Mouse (Mus musculus) bone marrow macrophage, adult 2 months (primary cell): Measurements from ENCODE around the gene Krtap5-5.

Experiments used
- CTCF ChIP-seq: IDR thresholded peaks from 2 replicates; pipeline ENCODE4 v1.5.1; 2012; ENCODE audit warnings: low read depth, mild to moderate bottlenecking, low read length, moderate library complexity
- POLR2A ChIP-seq: IDR thresholded peaks from 2 replicates; pipeline ENCODE4 v1.6.1; 2012; ENCODE audit warnings: mild to moderate bottlenecking, low read depth, low read length, borderline replicate concordance

DNA sequence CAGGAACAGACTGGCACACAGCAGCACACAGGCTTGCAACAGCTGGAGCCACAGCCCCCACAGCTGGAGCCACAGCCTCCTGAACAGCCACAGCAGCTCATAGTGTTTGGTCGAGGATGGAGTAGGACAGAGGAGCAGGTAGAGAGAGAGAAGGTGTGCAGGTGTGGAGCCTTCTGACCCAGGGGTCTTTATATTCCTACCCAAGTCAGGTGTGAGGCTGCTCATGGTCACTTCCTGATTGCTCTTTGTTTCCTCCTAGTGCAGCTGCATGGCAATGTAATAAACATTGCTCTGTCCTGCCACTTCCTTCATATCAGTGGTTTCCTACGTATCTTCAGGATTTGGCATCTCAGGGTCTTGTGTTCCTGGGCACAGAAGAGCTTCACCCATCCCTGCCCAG is 39.5 kb downstream of the Krtap5-5 start, which contains the start of gene Gm10153:
- no peak for TF ChIP-seq POLR2A
- TF ChIP-seq CTCF = no peak
